Mouse (Mus musculus) brain, embryonic 14.5 days (tissue): ENCODE measurements around the gene Map4k4.

Source experiments
- CTCF ChIP-seq: fragments of 200-500 bp; IDR thresholded peaks from 2 replicates; pipeline ENCODE4 v1.5.1; 2012; ENCODE audit warnings: inconsistent platforms, mild to moderate bottlenecking, moderate library complexity, borderline replicate concordance; ENCODE audit not compliant: insufficient read depth, insufficient read length; ENCODE audit errors: extremely low read depth
- POLR2A ChIP-seq: fragments of 200-500 bp; IDR thresholded peaks from 2 replicates; pipeline ENCODE4 v1.6.1; 2012; ENCODE audit warnings: mild to moderate bottlenecking, inconsistent platforms, borderline replicate concordance; ENCODE audit not compliant: poor library complexity, insufficient read depth, insufficient read length, severe bottlenecking; ENCODE audit errors: extremely low read depth

DNA sequence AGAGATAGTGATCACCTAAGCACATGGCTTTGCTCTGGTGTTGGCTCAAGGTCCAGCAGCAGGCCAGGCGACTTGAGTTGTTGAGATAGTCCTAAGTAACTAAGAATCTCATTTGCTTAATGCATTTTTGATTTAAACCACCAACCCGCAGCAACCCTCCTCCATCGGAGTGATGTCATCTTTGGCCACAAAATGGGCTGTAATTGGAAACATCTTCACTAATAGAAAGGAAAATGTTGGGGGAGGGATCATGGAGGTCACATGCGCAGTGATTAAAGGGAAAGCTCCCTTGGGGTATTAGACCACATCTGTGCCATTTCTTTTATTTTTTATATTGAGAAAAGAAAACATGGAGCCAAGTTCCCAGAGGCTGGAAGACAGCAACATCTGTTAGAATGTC lies 61.6 kb downstream of the Map4k4 start:
- no peak for TF ChIP-seq CTCF
- no peak for TF ChIP-seq POLR2A
